Mouse (Mus musculus): ENCODE measurements around the gene Uroc1. TPM values are rescaled to one million over a fixed set of nuclear protein-coding genes. Genes with fewer than 3 reads are reported as not detected.

Uroc1 gene
- polyA plus RNA-seq, 1 experiment from 2014 or later, result 0.05 TPM

DNA sequence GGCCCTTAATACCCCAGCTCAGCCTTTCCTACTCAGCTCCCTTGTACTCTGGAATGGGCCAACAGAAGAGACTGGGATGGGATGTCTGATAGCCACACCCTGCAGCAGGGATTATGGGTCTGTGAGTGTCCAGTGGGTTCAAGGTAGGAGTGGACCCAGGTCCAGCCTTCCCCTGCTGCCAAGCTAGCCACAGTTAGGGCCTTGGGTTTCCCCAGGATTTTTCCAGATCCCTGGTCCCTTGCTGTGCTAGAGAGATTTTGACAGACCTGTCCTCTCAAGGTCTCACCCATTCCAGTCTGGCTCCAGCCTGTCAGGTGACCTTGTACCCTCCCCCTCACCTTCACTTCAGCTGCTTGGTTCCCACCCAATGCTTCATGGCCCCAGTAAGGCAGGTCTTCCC lies 75.5 kb downstream of the Uroc1 start:
- ATAC-seq (ENCODE audit: low read depth), result no peak
- H3K36me3 ChIP-seq (ENCODE audit: control insufficient read depth, insufficient read depth, low read length), result no peaks in the 10 kb centered on the region
- H3K9ac ChIP-seq (ENCODE audit: low read length), result no peak overlapping the region
- no peak overlapping the region for H3K4me3 ChIP-seq (ENCODE audit: low read length)
- H3K9me3 ChIP-seq (ENCODE audit: control insufficient read depth, low read length), result no peaks in the 10 kb centered on the region
- no peaks in the 10 kb centered on the region for H3K4me1 ChIP-seq (replicated peaks; ENCODE audit: control insufficient read depth, insufficient read depth, low read length)
- H3K4me2 ChIP-seq (ENCODE audit: low read depth, low read length), result no peak overlapping the region
- H3K27me3 ChIP-seq (ENCODE audit: control insufficient read depth, insufficient read depth, low read depth, low read length), result no peaks in the 10 kb centered on the region
- H3K27ac ChIP-seq (ENCODE audit: low read length), result no peak overlapping the region

- no peak overlapping the region for H3K27ac ChIP-seq (ENCODE audit: low read length)
- no peak overlapping the region for H3K4me2 ChIP-seq (ENCODE audit: low read depth, low read length)
- no peak overlapping the region for H3K9ac ChIP-seq (ENCODE audit: low read length)
- no peaks in the 10 kb centered on the region for H3K4me1 ChIP-seq (replicated peaks; ENCODE audit: control insufficient read depth, insufficient read depth, low read length)
- no peak overlapping the region for H3K4me3 ChIP-seq (ENCODE audit: low read length)
- 92% methylated on average over 1 of the region's 1 CpGs for WGBS
- ATAC-seq (ENCODE audit: low read depth), result no peak
- no peaks in the 10 kb centered on the region for H3K9me3 ChIP-seq (ENCODE audit: control insufficient read depth, low read length)
- no peaks in the 10 kb centered on the region for H3K27me3 ChIP-seq (ENCODE audit: control insufficient read depth, insufficient read depth, low read depth, low read length)
- no peaks in the 10 kb centered on the region for H3K36me3 ChIP-seq (ENCODE audit: control insufficient read depth, insufficient read depth, low read length)
These were observed 77.9 kb downstream of the Uroc1 start for GRCm38 (mm10) chr6:90410972-90411371.

GRCm38 (mm10) chr6:90411926-90412325 lies 78.8 kb downstream of the Uroc1 start:
- WGBS, result 69% methylated on average over 7 of the region's 7 CpGs
- Histone ChIP-seq H3K9me3 (ENCODE audit: control insufficient read depth, low read length) (no peaks in the 10 kb centered on the region), H3K4me2 (ENCODE audit: low read depth, low read length) (no peak overlapping the region), H3K9ac (ENCODE audit: low read length) (no peak overlapping the region), H3K4me3 (ENCODE audit: low read length) (no peak overlapping the region), H3K4me1 (replicated peaks; ENCODE audit: control insufficient read depth, insufficient read depth, low read length) (no peaks in the 10 kb centered on the region), H3K27ac (ENCODE audit: low read length) (no peak overlapping the region), H3K27me3 (ENCODE audit: control insufficient read depth, insufficient read depth, low read depth, low read length) (no peaks in the 10 kb centered on the region), H3K36me3 (ENCODE audit: control insufficient read depth, insufficient read depth, low read length) (no peaks in the 10 kb centered on the region)
- ATAC-seq (ENCODE audit: low read depth), result no peak

Other genes starting within 250 kb of the Uroc1 start
- not detected in 2 replicates for gene Vmn1r50, start 231.9 kb upstream of the Uroc1 start, polyA plus RNA-seq (2015; fragmentation: Nextera tagmentation; extraction: Ambion mirVana)
- not detected in 2 replicates for gene Vmn1r51, start 210.7 kb upstream of the Uroc1 start, polyA plus RNA-seq (2015; fragmentation: Nextera tagmentation; extraction: Ambion mirVana)
- not detected in 2 replicates for gene Vmn1r52, start 158.5 kb upstream of the Uroc1 start, polyA plus RNA-seq (2015; fragmentation: Nextera tagmentation; extraction: Ambion mirVana)
- gene V1ra8, start 130.5 kb upstream of the Uroc1 start, polyA plus RNA-seq (2015; fragmentation: Nextera tagmentation; extraction: Ambion mirVana), result not detected in 2 replicates
- gene Vmn1r53, start 108.8 kb upstream of the Uroc1 start, polyA plus RNA-seq (2015; fragmentation: Nextera tagmentation; extraction: Ambion mirVana), result 0.14 TPM in 1 of 2 replicates, not detected in the other
- gene Vmn1r54, start 87.0 kb upstream of the Uroc1 start, polyA plus RNA-seq (2015; fragmentation: Nextera tagmentation; extraction: Ambion mirVana), result not detected in 2 replicates
- gene BC048671, start 32.1 kb upstream of the Uroc1 start, polyA plus RNA-seq (2015; fragmentation: Nextera tagmentation; extraction: Ambion mirVana), result not detected in 2 replicates
- gene Chst13, start 8.1 kb upstream of the Uroc1 start, polyA plus RNA-seq (2015; fragmentation: Nextera tagmentation; extraction: Ambion mirVana), result 0.20 and 0.54 TPM in 2 replicates
- 5.4 and 6.3 TPM in 2 replicates for gene Zxdc, start 36.2 kb downstream of the Uroc1 start, polyA plus RNA-seq (2015; fragmentation: Nextera tagmentation; extraction: Ambion mirVana)
- gene Cfap100, start 95.5 kb downstream of the Uroc1 start, polyA plus RNA-seq (2015; fragmentation: Nextera tagmentation; extraction: Ambion mirVana), result 0.60 and 0.82 TPM in 2 replicates
- 17.4 and 21.3 TPM in 2 replicates for gene Klf15, start 129.3 kb downstream of the Uroc1 start, polyA plus RNA-seq (2015; fragmentation: Nextera tagmentation; extraction: Ambion mirVana)
- 2.4 and 4.7 TPM in 2 replicates for gene Aldh1l1, start 153.1 kb downstream of the Uroc1 start, polyA plus RNA-seq (2015; fragmentation: Nextera tagmentation; extraction: Ambion mirVana)